Mouse (Mus musculus): Measurements from ENCODE around the gene Ska3. TPM values are rescaled to one million over a fixed set of nuclear protein-coding genes. Genes with fewer than 3 reads are reported as not detected.

Gene Ska3
- polyA plus RNA-seq, 1 experiment from 2014 or later, result 28.0 TPM

GRCm38 (mm10) chr14:57769102-57769501 lies 56.9 kb downstream of the Ska3 start:
- WGBS, result 92% methylated on average over 5 of the region's 5 CpGs
- ATAC-seq, result no peak

GRCm38 (mm10) chr14:57760447-57761412 lies 65.3 kb downstream of the Ska3 start:
- no peak for ATAC-seq
- Histone ChIP-seq H3K4me1 (ENCODE audit: control insufficient read depth, insufficient read depth, low read length) (no peaks in the 10 kb centered on the region), H3K4me3 (ENCODE audit: low read length) (no peak overlapping the region), H3K9me3 (ENCODE audit: control insufficient read depth, low read length) (no peaks in the 10 kb centered on the region), H3K9ac (ENCODE audit: low read depth, low read length) (no peak overlapping the region), H3K27ac (ENCODE audit: low read length) (no peak overlapping the region), H3K36me3 (ENCODE audit: control insufficient read depth, insufficient read depth, low read length) (no peaks in the 10 kb centered on the region), H3K4me2 (ENCODE audit: low read depth, low read length) (no peak overlapping the region), H3K27me3 (replicated peaks; ENCODE audit: control insufficient read depth, insufficient read depth, low read length) (no peaks in the 10 kb centered on the region)
- WGBS, result 64% methylated on average over 10 of the region's 10 CpGs

More at GRCm38 (mm10) chr14:57769102-57769501, 56.9 kb downstream of the Ska3 start:
- no peaks in the 10 kb centered on the region for H3K36me3 ChIP-seq (ENCODE audit: control insufficient read depth, insufficient read depth, low read length)
- no peak overlapping the region for H3K27ac ChIP-seq (ENCODE audit: low read length)
- H3K27me3 ChIP-seq (replicated peaks; ENCODE audit: control insufficient read depth, insufficient read depth, low read length), result no peaks in the 10 kb centered on the region
- no peak overlapping the region for H3K4me2 ChIP-seq (ENCODE audit: low read depth, low read length)
- no peak overlapping the region for H3K4me3 ChIP-seq (ENCODE audit: low read length)
- H3K9ac ChIP-seq (ENCODE audit: low read depth, low read length), result no peak overlapping the region
- H3K9me3 ChIP-seq (ENCODE audit: control insufficient read depth, low read length), result no peaks in the 10 kb centered on the region
- H3K4me1 ChIP-seq (ENCODE audit: control insufficient read depth, insufficient read depth, low read length), result no peaks in the 10 kb centered on the region

GRCm38 (mm10) chr14:57758237-57758636 lies 67.7 kb downstream of the Ska3 start, which contains the start of gene Lats2:
Gene Lats2 (minus strand): TSS chr14:57758388.
- no peak within 1 kb of the TSS for H3K27ac ChIP-seq (ENCODE audit: low read length)
- 78% methylated on average over 4 of the region's 4 CpGs for WGBS
- no peaks in the 10 kb centered on the region for H3K36me3 ChIP-seq (ENCODE audit: control insufficient read depth, insufficient read depth, low read length)
- H3K27me3 ChIP-seq (replicated peaks; ENCODE audit: control insufficient read depth, insufficient read depth, low read length), result no peaks in the 10 kb centered on the region
- H3K4me3 ChIP-seq (ENCODE audit: low read length), result no peak within 1 kb of the TSS
- H3K4me1 ChIP-seq (ENCODE audit: control insufficient read depth, insufficient read depth, low read length), result 0 out of 2 replicates have a peak, but pooled peaks cover 3% of the 10 kb centered on the region
- ATAC-seq, result no peak
- no peak within 1 kb of the TSS for H3K9ac ChIP-seq (ENCODE audit: low read depth, low read length)
- H3K4me2 ChIP-seq (ENCODE audit: low read depth, low read length), result no peak within 1 kb of the TSS
- H3K9me3 ChIP-seq (ENCODE audit: control insufficient read depth, low read length), result no peaks in the 10 kb centered on the region

Small RNA genes within 50 kb of the gene (microRNA-seq; reads per million reads assigned to microRNA genes)
- gene Mir3077, result not detected

Other genes starting within 250 kb of the Ska3 start
- 16.1 and 17.0 TPM in 2 replicates for gene Xpo4, start 160.8 kb downstream of the Ska3 start, polyA plus RNA-seq (2015; fragmentation: Nextera tagmentation; extraction: Ambion mirVana)
- gene Gm49361, start 80.1 kb downstream of the Ska3 start, polyA plus RNA-seq (2015; fragmentation: Nextera tagmentation; extraction: Ambion mirVana), result not detected in 2 replicates
- gene Lats2, start 67.8 kb downstream of the Ska3 start, polyA plus RNA-seq (2015; fragmentation: Nextera tagmentation; extraction: Ambion mirVana), result 11.5 and 13.4 TPM in 2 replicates
- 17.0 and 18.8 TPM in 2 replicates for gene Sap18, start 28.0 kb downstream of the Ska3 start, polyA plus RNA-seq (2015; fragmentation: Nextera tagmentation; extraction: Ambion mirVana)
- gene Mrpl57, start within 50 bp of the Ska3 start, polyA plus RNA-seq (2015; fragmentation: Nextera tagmentation; extraction: Ambion mirVana), result 223 and 225 TPM in 2 replicates
- 55.2 and 58.9 TPM in 2 replicates for gene Zdhhc20, start 64.1 kb upstream of the Ska3 start, polyA plus RNA-seq (2015; fragmentation: Nextera tagmentation; extraction: Ambion mirVana)
- 74.6 and 76.8 TPM in 2 replicates for gene Micu2, start 173.1 kb upstream of the Ska3 start, polyA plus RNA-seq (2015; fragmentation: Nextera tagmentation; extraction: Ambion mirVana)
- 14.9 and 16.1 TPM in 2 replicates for gene Fgf9, start 244.4 kb upstream of the Ska3 start, polyA plus RNA-seq (2015; fragmentation: Nextera tagmentation; extraction: Ambion mirVana)

Measured in intestine, embryonic 16.5 days (tissue).